Mouse (Mus musculus) gonadal fat pad, adult 2 months (tissue): ENCODE results near the gene Sag. TPM values are rescaled to one million over a fixed set of nuclear protein-coding genes. Genes with fewer than 3 reads are reported as not detected.
"Not testable (repeated sequence)": the region's sequence is repeated elsewhere in the genome, so short reads cannot be mapped to it uniquely, and the experiment has no call there.

ENCODE experiments used
- DNase-seq: peaks from one replicate; pipeline ENCODE4 v3.0.0-alpha.2; 2012; ENCODE audit warnings: low read depth
- polyA plus RNA-seq: library from polyadenylated mRNA; depleted of rRNA; stranded (reverse); fragments of >200 nt; gene quantifications from 2 replicates; pipeline ENCODE4 v1.2.3, GENCODE M21; 2012

Sag gene
- polyA plus RNA-seq, 1 experiment, result 5.4 TPM

DNA sequence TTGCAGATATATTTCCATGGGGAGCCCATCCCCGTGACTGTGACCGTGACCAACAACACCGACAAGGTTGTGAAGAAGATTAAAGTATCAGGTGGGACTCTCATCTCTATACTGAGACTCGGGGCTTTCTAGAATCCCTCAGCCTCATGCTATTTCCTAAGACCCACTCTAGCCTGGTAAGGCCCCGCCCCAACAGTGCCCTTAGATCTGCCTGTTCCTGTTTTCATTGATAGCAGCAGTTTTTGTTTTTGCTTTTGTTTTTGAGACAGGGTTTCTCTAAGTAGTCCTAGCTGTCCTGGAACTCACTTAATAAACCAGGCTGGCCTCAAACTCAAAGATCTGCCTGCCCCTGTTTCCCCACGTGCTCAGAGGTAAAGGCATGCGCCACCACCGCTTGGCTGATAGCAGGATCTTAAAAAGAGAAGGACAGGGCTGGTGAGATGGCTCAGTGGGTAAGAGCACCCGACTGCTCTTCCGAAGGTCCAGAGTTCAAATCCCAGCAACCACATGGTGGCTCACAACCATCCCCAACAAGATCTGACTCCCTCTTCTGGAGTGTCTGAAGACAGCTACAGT lies 21.0 kb downstream of the Sag start:
- no peak for DNase-seq

DNA sequence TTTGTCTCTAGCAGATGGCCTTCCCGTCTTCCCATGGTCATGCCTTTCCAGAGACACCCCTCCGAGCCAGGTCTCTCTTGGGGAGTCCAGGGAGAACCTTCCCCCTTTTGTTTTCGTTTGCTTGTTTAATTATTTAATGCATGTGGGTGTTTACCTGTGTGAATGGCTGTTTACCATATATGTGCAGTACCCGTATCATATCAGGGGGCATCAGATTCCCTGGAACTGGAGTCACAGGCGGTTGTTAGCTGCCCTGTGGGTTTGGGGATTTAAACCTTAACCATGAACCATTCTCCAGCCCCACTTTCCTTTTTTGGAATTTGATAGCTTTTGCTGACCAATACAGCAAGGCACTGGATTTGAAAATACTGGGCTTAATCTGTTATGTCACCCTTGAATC lies 21.8 kb downstream of the Sag start:
- DNase-seq, result no peak

- no peak for DNase-seq
These were observed 22.5 kb downstream of the Sag start for GRCm38 (mm10) chr1:87825991-87826390.

DNA sequence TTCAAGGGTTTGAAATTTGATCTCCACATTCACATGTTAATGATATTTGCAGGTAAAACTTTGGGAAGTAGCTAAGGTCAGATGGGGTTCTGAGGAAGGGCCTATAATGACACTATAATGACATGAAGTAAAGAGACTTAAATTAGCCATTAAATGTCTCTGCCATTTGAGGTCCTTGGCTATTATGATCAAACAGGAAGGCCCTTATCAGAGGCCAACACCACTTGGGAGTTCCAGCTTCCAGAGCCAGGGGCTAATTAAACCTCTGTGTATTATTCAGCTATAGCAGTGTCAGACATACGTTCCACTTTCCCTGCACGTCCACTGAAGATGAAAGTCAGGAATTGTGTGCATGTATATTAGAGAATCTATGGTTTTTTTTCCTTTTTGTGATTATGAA lies 23.0 kb downstream of the Sag start:
- no peak for DNase-seq

GRCm38 (mm10) chr1:87827476-87827875 lies 24.0 kb downstream of the Sag start:
- not testable (repeated sequence) for DNase-seq

- no peak for DNase-seq
These were observed 24.7 kb downstream of the Sag start for GRCm38 (mm10) chr1:87828185-87828584.

DNA sequence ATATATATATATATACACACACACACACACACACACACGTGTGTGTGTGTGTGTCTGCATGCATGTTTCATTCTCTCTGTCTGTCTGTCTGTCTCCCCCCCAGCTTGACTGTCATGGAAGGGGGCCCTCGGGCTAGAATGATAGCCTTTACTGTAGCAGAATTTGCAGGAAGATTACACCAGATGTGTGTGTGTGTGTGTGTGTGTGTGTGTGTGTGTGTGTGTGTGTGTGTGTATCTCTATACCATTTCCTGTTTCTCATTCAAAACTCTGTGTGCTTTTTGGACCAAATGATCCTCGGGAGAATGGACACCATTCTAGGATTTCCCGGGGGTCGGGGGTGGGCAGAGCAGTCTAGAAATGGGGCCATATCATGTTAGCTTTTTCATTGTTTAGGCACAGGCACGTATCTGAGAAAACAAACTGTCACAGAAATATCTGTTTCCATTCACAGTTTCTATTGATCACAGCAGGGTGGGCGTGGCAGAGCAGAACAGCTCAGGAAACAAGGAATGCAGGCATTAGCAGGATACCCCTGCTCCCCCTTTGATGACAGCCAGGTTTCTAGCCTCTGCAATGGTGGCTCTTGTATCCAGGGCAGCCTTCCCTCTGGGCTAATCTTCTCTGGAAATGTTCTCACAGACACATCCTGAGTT lies 25.6 kb downstream of the Sag start:
- DNase-seq, result no peak

DNA sequence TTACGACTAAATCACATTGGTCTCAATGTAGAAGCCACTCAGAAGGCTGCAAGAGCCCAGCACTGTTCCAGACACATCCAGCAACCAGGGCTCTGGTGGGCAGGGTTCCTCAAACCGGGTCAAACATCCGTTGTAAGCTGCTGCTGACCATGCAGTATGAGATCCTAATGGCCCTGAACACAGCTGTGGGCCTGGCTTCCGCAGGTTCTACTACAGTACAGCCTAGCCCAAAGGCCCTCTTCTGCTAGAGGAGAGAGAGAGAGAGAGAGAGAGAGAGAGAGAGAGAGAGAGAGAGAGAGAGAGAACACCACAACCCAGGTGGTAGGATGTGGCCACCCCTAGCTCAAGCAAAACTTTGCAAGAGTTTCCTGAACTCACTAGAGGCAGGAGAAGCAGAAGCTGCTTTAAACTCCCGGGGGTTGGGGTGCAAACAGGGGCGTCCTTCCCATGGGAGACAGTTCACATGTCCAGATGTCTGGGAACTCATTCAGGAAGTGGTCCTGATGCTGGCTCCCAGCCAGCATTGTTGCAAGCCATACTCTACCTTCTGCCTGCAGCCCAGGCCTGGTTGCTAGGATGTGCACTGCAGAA lies 26.2 kb downstream of the Sag start:
- no peak for DNase-seq

DNA sequence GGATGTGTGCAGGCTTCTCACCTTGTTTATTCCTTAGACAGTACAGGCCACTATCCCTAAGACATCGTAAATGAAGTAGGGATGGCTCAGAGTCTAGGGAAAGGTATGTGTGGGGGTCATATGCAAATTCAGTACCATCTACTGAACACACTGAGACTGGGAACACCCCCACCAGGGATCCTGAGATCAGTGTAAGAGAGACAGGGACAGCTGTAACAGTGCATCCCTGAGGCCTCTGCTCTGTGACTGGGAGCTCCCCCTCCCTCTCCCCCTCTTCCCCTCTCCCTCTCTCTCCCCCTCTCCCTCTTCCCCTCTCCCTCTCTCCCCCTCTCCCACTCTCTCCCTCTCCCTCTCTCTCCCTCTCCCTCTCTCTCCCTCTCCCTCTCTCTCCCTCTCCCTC lies 33.0 kb downstream of the Sag start:
- DNase-seq, result no peak

GRCm38 (mm10) chr1:87837018-87837417 lies 33.5 kb downstream of the Sag start:
- DNase-seq, result no peak

GRCm38 (mm10) chr1:87840411-87841208 lies 37.1 kb downstream of the Sag start:
- no peak for DNase-seq

- no peak for DNase-seq
These were observed 43.5 kb downstream of the Sag start for GRCm38 (mm10) chr1:87846801-87847474.

- DNase-seq, result no peak
These were observed 44.1 kb downstream of the Sag start for GRCm38 (mm10) chr1:87847475-87848168.

- DNase-seq, result no peak
These were observed 44.9 kb downstream of the Sag start for GRCm38 (mm10) chr1:87848237-87848996.

DNA sequence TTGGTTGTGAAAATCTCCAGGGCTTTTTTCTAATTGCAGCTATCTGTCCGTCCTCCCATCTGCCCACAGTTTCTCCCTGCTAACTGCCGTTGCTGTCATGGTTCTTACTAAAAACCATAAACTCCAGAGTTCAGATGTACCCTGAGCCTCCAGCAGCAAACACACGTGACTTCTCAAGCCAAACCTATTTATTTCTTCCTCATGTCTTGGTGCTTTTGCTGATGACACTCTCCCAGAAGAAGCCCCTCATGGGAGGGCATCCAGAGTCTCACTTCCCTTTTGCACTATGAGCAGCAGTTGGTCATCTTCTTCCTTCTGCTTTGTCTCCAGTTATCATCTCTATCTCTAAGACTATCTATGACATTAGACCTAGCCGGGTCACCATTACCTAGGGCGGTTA lies 45.8 kb downstream of the Sag start:
- DNase-seq, result no peak

GRCm38 (mm10) chr1:87851344-87851743 lies 47.9 kb downstream of the Sag start:
- DNase-seq, result no peak

- no peak for DNase-seq
These were observed 48.8 kb downstream of the Sag start for GRCm38 (mm10) chr1:87852081-87852790.

DNA sequence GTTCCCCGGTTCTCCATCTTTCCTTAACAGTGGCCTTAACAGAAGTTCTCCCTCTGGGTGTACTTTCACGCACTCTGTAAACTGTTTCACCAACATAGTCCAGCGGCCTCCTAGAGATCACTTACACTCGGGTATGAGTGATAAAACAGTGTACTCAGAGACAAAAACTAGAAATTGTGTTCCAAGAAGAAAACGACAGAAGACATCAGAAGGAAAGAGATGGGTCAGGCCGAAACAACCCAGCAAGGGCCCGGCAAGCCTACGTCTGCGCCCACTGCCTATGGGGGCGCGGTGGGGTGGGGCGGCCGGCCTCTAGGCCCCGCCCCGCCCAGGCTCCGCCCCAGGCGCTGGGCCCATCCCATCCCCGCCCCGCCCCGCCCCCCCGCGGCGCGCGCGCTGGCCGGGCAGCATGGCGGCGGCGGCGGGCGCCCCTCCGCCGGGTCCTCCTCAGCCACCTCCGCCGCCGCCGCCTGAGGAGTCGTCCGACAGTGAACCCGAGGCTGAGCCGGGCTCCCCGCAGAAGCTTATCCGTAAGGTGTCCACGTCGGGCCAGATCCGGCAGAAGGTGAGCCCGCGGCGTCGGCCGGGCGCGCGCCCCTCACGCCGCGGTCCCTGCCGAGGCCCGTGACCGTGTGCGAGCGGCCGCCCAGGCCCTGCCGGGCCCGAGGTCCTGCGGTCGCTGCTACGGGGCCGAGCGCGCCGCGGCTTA lies 49.6 kb downstream of the Sag start, which contains the start of gene Dgkd:
Gene Dgkd (plus strand): TSS at position 396 of the 709 bp plus-strand sequence.
- no peak for DNase-seq
